Comparison of ENCODE assay signal across 25 mouse cellular contexts in the genomic region with DNA sequence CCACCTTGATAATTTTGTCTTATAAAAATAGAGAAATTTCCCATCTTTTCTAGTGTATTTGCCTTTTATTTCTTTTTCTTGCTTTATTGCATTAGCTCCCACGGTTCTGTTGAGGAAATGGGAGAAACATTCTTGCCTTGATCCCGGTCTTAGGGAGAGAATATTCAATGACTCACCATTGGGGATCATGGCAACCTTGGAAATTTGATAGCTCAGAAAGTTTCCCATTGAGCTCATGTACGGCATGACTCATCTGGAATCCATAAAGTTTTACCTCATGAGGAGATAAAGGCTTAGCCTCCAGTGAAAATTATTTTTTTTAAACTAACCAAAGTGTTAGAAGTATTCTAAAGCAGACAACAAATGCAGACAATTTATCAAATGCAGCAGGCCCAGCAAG. TPM values are rescaled to one million over a fixed set of nuclear protein-coding genes. Genes with fewer than 3 reads are reported as not detected.
DNase-seq lines count a peak whose midpoint lies in the region; ATAC-seq and TF ChIP-seq lines count a peak whose summit lies in the region.
"Had no signal": no experiment of that assay in that cellular context is flagged by ENCODE, and none has a peak within 500 bp of the region (broad histone marks: within the 10 kb centered on the region; RNA-seq: fewer than 3 reads in every experiment).

No protein-coding gene starts in this region.

- in situ Hi-C loops in Patski (cut with MboI; ENCODE audit: low pct_unique_long_range_greater_than_20kb): no loop called here

- H3K36me3 ChIP-seq in C2C12 (ENCODE audit: control insufficient read depth, insufficient read depth): no peaks in the 10 kb centered on the region
- H3K36me3 ChIP-seq: embryonic facial prominence, embryonic 12.5 days; forebrain, embryonic 12.5 days; forebrain, embryonic 15.5 days; hindbrain, embryonic 12.5 days; hindbrain, embryonic 15.5 days had no signal

- H3K27me3 ChIP-seq in C2C12 (ENCODE audit: control insufficient read depth, insufficient read depth, insufficient read length) (no peaks in the 10 kb centered on the region), Patski (no peaks in the 10 kb centered on the region)
- H3K27me3 ChIP-seq: embryonic facial prominence, embryonic 12.5 days; forebrain, embryonic 12.5 days; forebrain, embryonic 15.5 days; hindbrain, embryonic 12.5 days; hindbrain, embryonic 15.5 days had no signal

- CTCF ChIA-PET in Patski (lab: Charles Lee): no interaction called here

- no peaks in the 10 kb centered on the region for H3K79me2 ChIP-seq in C2C12 (ENCODE audit: control insufficient read depth, insufficient read depth)

- POLR2A ChIA-PET in Patski (lab: Charles Lee): no interaction called here

- peak; percentile 62 for ATAC-seq in Patski
- ATAC-seq: activated CD4-positive, CD25-positive, alpha-beta regulatory T cell, adult 4 months; forebrain, embryonic 15.5 days; intestine, postnatal 0 days had no signal

- H3K79me3 ChIP-seq in C2C12 (ENCODE audit: low read depth): no peaks in the 10 kb centered on the region

- TF ChIP-seq CTCF in C2C12 (IDR thresholded peaks at IDR 0.05; ENCODE audit: control insufficient read depth, insufficient read depth, insufficient read length) (no peak), Patski (IDR thresholded peaks at IDR 0.05) (no peak)

- peak; percentile 12 for DNase-seq in adrenal gland, adult 2 months
- no peak for DNase-seq in adrenal gland, postnatal 4 days (ENCODE audit: low spot score in 2 of 2)
- peak; percentile 75 for DNase-seq in Patski (ENCODE audit: low read depth, low spot score)
- DNase-seq in right cerebral cortex, postnatal 36 days (ENCODE audit: low spot score in 2 of 2): no peak
- DNase-seq in thymus, postnatal 10 days (ENCODE audit: low spot score in 2 of 2): no peak
- DNase-seq: adrenal gland, postnatal 10 days; cerebellum, adult 11-12 months; cerebellum, adult 8-10 months; cerebellum, postnatal 10 days; cerebellum, postnatal 36 days; embryo, embryonic 11 days; gastrocnemius, postnatal 10 days; gastrocnemius, postnatal 36 days; heart, adult 2 months; kidney, adult 2 months had no signal

- no peak overlapping the region for H3K4me3 ChIP-seq in C2C12 (ENCODE audit: insufficient read depth, poor library complexity, severe bottlenecking)
- H3K4me3 ChIP-seq: embryonic facial prominence, embryonic 12.5 days; erythroblast, embryonic 14.5 days; forebrain, embryonic 12.5 days; forebrain, embryonic 15.5 days; heart, adult 2 months; hindbrain, embryonic 12.5 days; hindbrain, embryonic 15.5 days had no signal

- H3ac ChIP-seq in C2C12 (ENCODE audit: control insufficient read depth, insufficient read length, low read depth): no peak overlapping the region

TF ChIP-seq in C2C12, 6 proteins besides CTCF, POLR2A, EP300 and RAD21:
- no peak for TF ChIP-seq MYOG (IDR thresholded peaks at IDR 0.05; ENCODE audit: control insufficient read depth, extremely low read depth, insufficient read length)
- no peak for TF ChIP-seq MYOD1 (IDR thresholded peaks at IDR 0.05; ENCODE audit: control insufficient read depth, insufficient read length, low read depth)
- TF ChIP-seq CEBPB (IDR thresholded peaks at IDR 0.05; ENCODE audit: low read depth): no peak
- no peak for TF ChIP-seq USF1 (IDR thresholded peaks at IDR 0.05; ENCODE audit: low read depth)
- peak; percentile 23 for TF ChIP-seq FOSL1 (IDR thresholded peaks at IDR 0.05; ENCODE audit: insufficient read depth, low read length, poor library complexity, severe bottlenecking)

RNA-seq across cellular contexts. Expression of a gene that starts 27.7 kb away (rescaled TPM):
- total RNA-seq in adrenal gland, adult 2 months (2021): 1 to 10 TPM; 5.2 to 8.4 TPM
- 1.00 and 1.2 TPM in 2 replicates for polyA plus RNA-seq in adrenal gland, adult 2 months (2012; rRNA removed)
- 10 to 100 TPM; 10.3 TPM for total RNA-seq in adrenal gland, postnatal 4 days (2021)
- not detected for polyA plus RNA-seq in C2C12 (2012; fragmentation: generic; extraction: Trizol)
- 8.0 TPM for polyA plus RNA-seq in Patski (2021)
- total RNA-seq: hematopoietic stem cell, adult 5-6 weeks had no signal
- polyA plus RNA-seq: erythroblast, embryonic 14.5 days had no signal

Comparison
In these comparisons a context has a peak if more than half of its experiments do, and no peak if none do; other contexts are left out.
1. DNase-seq: peak in adrenal gland, adult 2 months (single experiment) and Patski (single experiment); none in adrenal gland, postnatal 4 days (0 of 2), right cerebral cortex, postnatal 36 days (0 of 2) and thymus, postnatal 10 days (0 of 2).